Mouse (Mus musculus) heart, embryonic 16.5 days (tissue): ENCODE results near the gene Arhgef25. TPM values are rescaled to one million over a fixed set of nuclear protein-coding genes. Genes with fewer than 3 reads are reported as not detected.
"Not testable (repeated sequence)": the region's sequence is repeated elsewhere in the genome, so short reads cannot be mapped to it uniquely, and the experiment has no call there.

ENCODE experiments used
- ATAC-seq: fragments of 200-750 bp; cut with Nextera tagmentation; replicated peaks from 2 replicates; pipeline ENCODE4 v1.8.0; 2017; ENCODE audit warnings: moderate number of reproducible peaks; ENCODE audit not compliant: insufficient read depth, low FRiP score; ENCODE audit errors: extremely low read depth
- H3K27ac ChIP-seq: fragments of 300-500 bp; sonication (generic); 2 replicates; pipeline ENCODE4 v1.5.1; 2014; ENCODE audit warnings: mild to moderate bottlenecking, low read length, control low read depth, moderate library complexity
- H3K27me3 ChIP-seq: fragments of 300-500 bp; sonication (generic); 2 replicates; pipeline ENCODE4 v1.6.1; 2014; ENCODE audit warnings: low read length, mixed read lengths; ENCODE audit not compliant: control insufficient read depth, insufficient read depth
- H3K36me3 ChIP-seq: fragments of 300-500 bp; sonication (generic); 2 replicates; pipeline ENCODE4 v1.6.1; 2014; ENCODE audit not compliant: control insufficient read depth, insufficient read depth
- H3K4me1 ChIP-seq: fragments of 300-500 bp; sonication (generic); 2 replicates; pipeline ENCODE4 v1.6.1; 2014; ENCODE audit warnings: low read length, mixed read lengths; ENCODE audit not compliant: control insufficient read depth, insufficient read depth
- H3K4me2 ChIP-seq: fragments of 300-500 bp; sonication (generic); 2 replicates; pipeline ENCODE4 v1.6.1; 2014; ENCODE audit warnings: low read depth, mild to moderate bottlenecking, control low read depth, low read length
- H3K4me3 ChIP-seq: fragments of 300-500 bp; sonication (generic); 2 replicates; pipeline ENCODE4 v1.5.1; 2014; ENCODE audit warnings: mild to moderate bottlenecking, control low read depth, low read length
- H3K9ac ChIP-seq: fragments of 300-500 bp; sonication (generic); 2 replicates; pipeline ENCODE4 v1.6.1; 2014; ENCODE audit warnings: low read length, control low read depth
- H3K9me3 ChIP-seq: fragments of 300-500 bp; sonication (generic); replicated peaks from 2 replicates; pipeline ENCODE4 v1.6.1; 2016; ENCODE audit warnings: low read length; ENCODE audit not compliant: control insufficient read depth
- whole genome bisulfite sequencing: fragments of 180-500 bp; shearing (Covaris S2); extraction: QIAGEN DNeasy Blood & Tissue Kit; methylation state at CpG from one replicate; pipeline ENCODE4 v1.1.7; 2014; 5-methylcytosine and 5-hydroxymethylcytosine counted together
- polyA plus RNA-seq: library from polyadenylated mRNA; unstranded; fragments of >200 nt; fragmentation: Nextera tagmentation; extraction: Ambion mirVana; gene quantifications from 2 replicates; pipeline ENCODE4 v1.2.1, GENCODE M21; 2015

Arhgef25 gene
- polyA plus RNA-seq, 1 experiment from 2014 or later, result 26.0 TPM

DNA sequence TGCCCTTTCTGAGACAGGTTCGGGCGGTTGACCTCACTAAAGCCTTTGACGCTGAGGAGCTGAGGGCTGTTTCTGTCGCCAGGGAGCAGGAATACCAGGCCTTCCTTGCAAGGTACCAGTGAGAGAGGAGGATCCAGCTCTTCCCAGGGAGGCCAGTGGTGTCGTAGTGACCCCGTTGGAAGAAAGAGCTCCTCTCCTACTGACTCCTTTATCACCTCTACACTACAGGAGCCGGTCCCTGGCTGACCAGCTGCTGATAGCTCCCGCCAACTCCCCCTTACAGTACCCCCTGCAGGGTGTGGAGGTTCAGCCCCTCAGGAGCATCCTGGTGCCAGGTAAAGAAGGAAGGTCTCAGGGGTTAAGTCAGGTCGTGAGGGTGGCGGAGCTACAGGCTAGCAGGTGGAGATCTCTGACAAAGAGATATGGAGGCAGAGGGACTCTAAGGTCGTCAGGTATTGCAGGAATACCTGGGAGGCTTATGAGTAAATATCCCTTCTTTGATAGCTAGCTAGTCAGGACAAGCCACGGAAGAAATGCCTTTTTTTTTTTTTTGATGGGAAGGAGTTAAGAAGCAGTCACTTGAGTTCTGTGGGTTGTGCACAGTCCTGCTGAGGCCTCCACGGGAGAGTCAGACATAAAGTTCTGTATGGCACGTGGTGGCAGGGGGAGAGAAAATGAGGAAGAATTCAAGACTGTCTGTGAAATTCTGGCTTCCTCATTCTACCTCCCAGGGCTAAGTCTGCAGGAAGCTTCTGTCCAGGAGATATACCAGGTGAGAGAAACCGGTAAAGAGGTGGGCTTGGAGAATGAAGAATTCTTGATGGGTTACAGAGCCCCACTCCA, 22.9 kb downstream of the Arhgef25 start:
- no peaks in the 10 kb centered on the region for H3K36me3 ChIP-seq
- WGBS, result 26% methylated on average over 15 of the region's 15 CpGs
- H3K4me1 ChIP-seq, result peaks cover 19% of the 10 kb centered on the region
- no peaks in the 10 kb centered on the region for H3K9me3 ChIP-seq
- peaks cover 67% of the 10 kb centered on the region for H3K27me3 ChIP-seq
- peak overlapping the region; percentile 73; the same call in 1 of the 2 replicates for H3K4me3 ChIP-seq
- no peak overlapping the region for H3K9ac ChIP-seq
- H3K4me2 ChIP-seq, result peak overlapping the region; percentile 100
- no peak for ATAC-seq
- H3K27ac ChIP-seq, result no peak overlapping the region

- no peaks in the 10 kb centered on the region for H3K36me3 ChIP-seq
- peak overlapping the region; percentile 100 for H3K4me2 ChIP-seq
- no peak for ATAC-seq
- H3K27me3 ChIP-seq, result peaks cover 60% of the 10 kb centered on the region
- H3K27ac ChIP-seq, result no peak overlapping the region
- H3K9ac ChIP-seq, result no peak overlapping the region; the same call in 1 of the 2 replicates
- peak overlapping the region; percentile 73 for H3K4me3 ChIP-seq
- 2% methylated on average over 11 of the region's 11 CpGs for WGBS
- H3K9me3 ChIP-seq, result no peaks in the 10 kb centered on the region
- H3K4me1 ChIP-seq, result peaks cover 19% of the 10 kb centered on the region
Observed at GRCm38 (mm10) chr10:127166404-127166715, 23.5 kb downstream of the Arhgef25 start.

GRCm38 (mm10) chr10:127165654-127166403, 24.1 kb downstream of the Arhgef25 start:
- Histone ChIP-seq H3K27ac (peak overlapping the region; percentile 46), H3K4me2 (peak overlapping the region; percentile 100), H3K9me3 (no peaks in the 10 kb centered on the region), H3K36me3 (no peaks in the 10 kb centered on the region), H3K4me1 (peaks cover 18% of the 10 kb centered on the region), H3K9ac (peak overlapping the region; percentile 79), H3K27me3 (peaks cover 55% of the 10 kb centered on the region), H3K4me3 (peak overlapping the region; percentile 73)
- peak; percentile 38; the same call in 1 of the 2 replicates for ATAC-seq
- under 1% methylated on average over 53 of the region's 56 CpGs for WGBS

DNA sequence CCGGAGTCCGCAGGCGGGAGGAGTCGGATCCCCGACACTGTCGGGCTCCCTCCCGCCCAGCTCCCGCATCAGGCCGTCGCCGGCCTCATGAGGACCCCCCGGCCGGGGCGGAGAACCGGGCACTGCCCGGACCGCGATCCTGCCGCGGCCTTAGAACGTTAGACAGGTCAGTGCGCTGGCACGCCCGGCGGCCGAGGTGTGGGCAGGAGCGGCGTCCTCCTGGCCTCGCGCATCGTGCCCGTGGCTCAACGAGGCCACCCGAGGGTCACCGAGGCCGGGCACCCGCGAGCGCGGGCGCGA, 24.6 kb downstream of the Arhgef25 start:
- Histone ChIP-seq H3K4me3 (peak overlapping the region; percentile 73), H3K27me3 (peaks cover 50% of the 10 kb centered on the region), H3K9ac (peak overlapping the region; percentile 79), H3K27ac (peak overlapping the region; percentile 46), H3K36me3 (no peaks in the 10 kb centered on the region), H3K9me3 (no peaks in the 10 kb centered on the region), H3K4me2 (peak overlapping the region; percentile 100), H3K4me1 (peaks cover 16% of the 10 kb centered on the region)
- peak; percentile 24; the same call in 1 of the 2 replicates for ATAC-seq
- WGBS, result under 1% methylated on average over 42 of the region's 42 CpGs

GRCm38 (mm10) chr10:127164631-127165353, 25.1 kb downstream of the Arhgef25 start, which contains the start of gene B4galnt1:
Gene B4galnt1 (plus strand): TSS chr10:127165225.
- peak within 1 kb of the TSS; percentile 100 for H3K4me2 ChIP-seq
- peak within 1 kb of the TSS; percentile 79 for H3K9ac ChIP-seq
- 2% methylated on average over 52 of the region's 52 CpGs for WGBS
- peak within 1 kb of the TSS; percentile 73 for H3K4me3 ChIP-seq
- H3K27ac ChIP-seq, result peak within 1 kb of the TSS; percentile 46
- H3K36me3 ChIP-seq, result no peaks in the 10 kb centered on the region
- H3K27me3 ChIP-seq, result peaks cover 45% of the 10 kb centered on the region
- ATAC-seq, result peak; percentile 74
- H3K4me1 ChIP-seq, result peaks cover 12% of the 10 kb centered on the region
- H3K9me3 ChIP-seq, result no peaks in the 10 kb centered on the region

- no peaks in the 10 kb centered on the region for H3K9me3 ChIP-seq
- WGBS, result 91% methylated on average over 4 of the region's 4 CpGs
Observed at GRCm38 (mm10) chr10:127164190-127164589, 25.7 kb downstream of the Arhgef25 start.

DNA sequence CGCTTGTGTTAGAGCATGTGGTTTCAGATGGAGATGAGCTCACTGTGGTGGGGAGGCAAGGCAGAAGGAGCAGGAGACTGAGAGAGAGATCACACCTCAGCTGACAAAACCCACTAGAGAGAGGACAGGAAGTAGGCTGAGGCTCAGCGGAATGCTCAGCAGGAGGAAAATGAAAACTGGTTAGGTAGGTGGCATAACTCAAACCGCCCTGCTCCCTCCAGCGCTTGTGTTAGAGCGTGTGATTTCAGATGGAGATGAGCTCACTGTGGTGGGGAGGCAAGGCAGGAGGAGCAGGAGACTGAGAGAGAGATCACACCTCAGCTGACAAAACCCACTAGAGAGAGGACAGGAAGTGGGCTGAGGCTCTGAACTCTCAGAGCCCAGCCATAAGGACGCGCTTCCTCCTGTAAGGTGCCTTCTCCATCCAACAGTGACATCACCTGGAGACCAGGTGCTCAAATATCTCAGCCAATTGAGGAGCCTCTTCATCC, 27.1 kb downstream of the Arhgef25 start:
- not testable (repeated sequence) for H3K9me3 ChIP-seq, H3K36me3 ChIP-seq, H3K9ac ChIP-seq, H3K4me2 ChIP-seq, H3K4me3 ChIP-seq, H3K27ac ChIP-seq
- ATAC-seq, result peak; percentile 31; the same call in 1 of the 2 replicates
- peaks cover 12% of the 10 kb centered on the region for H3K4me1 ChIP-seq
- peaks cover 32% of the 10 kb centered on the region for H3K27me3 ChIP-seq
- 40% methylated on average over 7 of the region's 7 CpGs for WGBS

More at GRCm38 (mm10) chr10:127164190-127164589, 25.7 kb downstream of the Arhgef25 start:
- Histone ChIP-seq H3K36me3 (no peaks in the 10 kb centered on the region), H3K4me3 (no peak overlapping the region), H3K27me3 (peaks cover 39% of the 10 kb centered on the region), H3K4me2 (peak overlapping the region; percentile 100; the same call in 1 of the 2 replicates), H3K4me1 (peaks cover 12% of the 10 kb centered on the region), H3K27ac (no peak overlapping the region), H3K9ac (no peak overlapping the region)
- no peak for ATAC-seq

- H3K4me1 ChIP-seq, result peaks cover 11% of the 10 kb centered on the region
- no peak overlapping the region for H3K9ac ChIP-seq
- no peaks in the 10 kb centered on the region for H3K9me3 ChIP-seq
- no peak overlapping the region for H3K27ac ChIP-seq
- H3K27me3 ChIP-seq, result peaks cover 19% of the 10 kb centered on the region
- H3K4me2 ChIP-seq, result no peak overlapping the region
- WGBS, result 65% methylated on average over 3 of the region's 3 CpGs
- ATAC-seq, result no peak
- no peaks in the 10 kb centered on the region for H3K36me3 ChIP-seq
- H3K4me3 ChIP-seq, result no peak overlapping the region
Observed at GRCm38 (mm10) chr10:127160728-127161127, 29.2 kb downstream of the Arhgef25 start.
